Mouse (Mus musculus) hindbrain, postnatal 0 days (tissue): Measurements from ENCODE around the gene Arhgap40. TPM values are rescaled to one million over a fixed set of nuclear protein-coding genes. Genes with fewer than 3 reads are reported as not detected.
A peak's percentile ranks its signal among the peaks of the same experiment; 100 is the strongest.

Source experiments
- ATAC-seq: fragments of 200-750 bp; cut with Nextera tagmentation; 2 replicates; pipeline ENCODE4 v1.8.0; 2017; ENCODE audit warnings: mild to moderate bottlenecking, moderate TSS enrichment, moderate library complexity
- DNase-seq: peaks from one replicate; pipeline ENCODE4 v3.0.0-alpha.2; 2015; ENCODE audit warnings: low spot score
- H3K27ac ChIP-seq: fragments of 300-500 bp; sonication (generic); 2 replicates; pipeline ENCODE4 v1.5.1; 2014; ENCODE audit warnings: mild to moderate bottlenecking
- H3K27me3 ChIP-seq: fragments of 300-500 bp; sonication (generic); 2 replicates; pipeline ENCODE4 v1.6.1; 2014; ENCODE audit warnings: low read length, mixed read lengths; ENCODE audit not compliant: insufficient read depth
- H3K36me3 ChIP-seq: fragments of 300-500 bp; sonication (generic); 2 replicates; pipeline ENCODE4 v1.6.1; 2014; ENCODE audit warnings: low read length, mixed read lengths; ENCODE audit not compliant: insufficient read depth
- H3K4me1 ChIP-seq: fragments of 300-500 bp; sonication (generic); 2 replicates; pipeline ENCODE4 v1.6.1; 2014; ENCODE audit warnings: antibody characterized with exemption, low read length, mixed read lengths; ENCODE audit not compliant: insufficient read depth
- H3K4me2 ChIP-seq: fragments of 300-500 bp; sonication (generic); 2 replicates; pipeline ENCODE4 v1.6.1; 2014; ENCODE audit warnings: low read depth, mild to moderate bottlenecking, low read length, moderate library complexity, mixed read lengths
- H3K4me3 ChIP-seq: fragments of 300-500 bp; sonication (generic); 2 replicates; pipeline ENCODE4 v1.5.1; 2014; ENCODE audit warnings: low read length
- H3K9ac ChIP-seq: fragments of 300-500 bp; sonication (generic); replicated peaks from 2 replicates; pipeline ENCODE4 v1.6.1; 2014; ENCODE audit warnings: mild to moderate bottlenecking, low read length, moderate library complexity, mixed read lengths
- H3K9me3 ChIP-seq: fragments of 300-500 bp; sonication (generic); 2 replicates; pipeline ENCODE4 v1.6.1; 2016; ENCODE audit warnings: low read length, mixed read lengths
- CTCF ChIP-seq: IDR thresholded peaks from 2 replicates; pipeline ENCODE4 v1.5.1; 2016; ENCODE audit warnings: antibody characterized with exemption, control low read depth, low read depth
- WGBS: fragments of 180-500 bp; shearing (Covaris S2); extraction: QIAGEN DNeasy Blood & Tissue Kit; methylation state at CpG from one replicate; pipeline ENCODE4 v1.1.7; 2014; 5-methylcytosine and 5-hydroxymethylcytosine counted together
- polyA plus RNA-seq: library from polyadenylated mRNA; unstranded; fragments of >200 nt; fragmentation: Nextera tagmentation; extraction: Ambion mirVana; gene quantifications from 2 replicates; pipeline ENCODE4 v1.2.1, GENCODE M21; 2015
- total RNA-seq: library from RNA; depleted of rRNA; stranded (reverse); fragments of >200 nt; gene quantifications from 2 replicates; pipeline ENCODE4 v1.2.3, GENCODE M21; 2014; rRNA removed

Arhgap40 gene
- total RNA-seq = 1.4 and 2.4 TPM in 2 replicates
- 0.64 and 1.0 TPM in 2 replicates for polyA plus RNA-seq

GRCm38 (mm10) chr2:158512528-158512927 is at the start of gene Arhgap40:
Gene Arhgap40 (plus strand): TSS chr2:158512796.
- no peaks in the 10 kb centered on the region for H3K36me3 ChIP-seq
- no peaks in the 10 kb centered on the region for H3K9me3 ChIP-seq
- H3K27ac ChIP-seq = no peak within 1 kb of the TSS
- DNase-seq (no peak), ATAC-seq (no peak)
- H3K4me3 ChIP-seq = no peak within 1 kb of the TSS
- H3K4me1 ChIP-seq = no peaks in the 10 kb centered on the region
- H3K4me2 ChIP-seq = no peak within 1 kb of the TSS
- no peaks in the 10 kb centered on the region for H3K27me3 ChIP-seq
- no peak within 1 kb of the TSS for H3K9ac ChIP-seq
- no peak for TF ChIP-seq CTCF
- WGBS = 89% methylated on average over 10 of the region's 10 CpGs

- Histone ChIP-seq H3K27me3 (no peaks in the 10 kb centered on the region), H3K27ac (no peak overlapping the region), H3K9ac (no peak overlapping the region), H3K4me3 (no peak overlapping the region), H3K4me2 (no peak overlapping the region), H3K4me1 (no peaks in the 10 kb centered on the region), H3K36me3 (peaks cover 34% of the 10 kb centered on the region), H3K9me3 (no peaks in the 10 kb centered on the region)
- no peak for DNase-seq
- 88% methylated on average over 1 of the region's 1 CpGs for WGBS
- ATAC-seq = no peak
- TF ChIP-seq CTCF = no peak
Observed at GRCm38 (mm10) chr2:158474159-158474558, 38.4 kb upstream of the Arhgap40 start.

GRCm38 (mm10) chr2:158477640-158478039 is 35.0 kb upstream of the Arhgap40 start:
- DNase-seq (no peak), ATAC-seq (no peak)
- Histone ChIP-seq H3K4me3 (no peak overlapping the region), H3K27ac (no peak overlapping the region), H3K9me3 (no peaks in the 10 kb centered on the region), H3K36me3 (peaks cover 40% of the 10 kb centered on the region), H3K9ac (no peak overlapping the region), H3K4me2 (no peak overlapping the region), H3K27me3 (no peaks in the 10 kb centered on the region), H3K4me1 (no peaks in the 10 kb centered on the region)
- no peak for TF ChIP-seq CTCF
- 67% methylated on average over 3 of the region's 3 CpGs for WGBS

- Histone ChIP-seq H3K36me3 (peaks cover 45% of the 10 kb centered on the region), H3K27me3 (no peaks in the 10 kb centered on the region), H3K9me3 (no peaks in the 10 kb centered on the region), H3K4me2 (no peak overlapping the region), H3K9ac (no peak overlapping the region), H3K27ac (no peak overlapping the region), H3K4me3 (no peak overlapping the region), H3K4me1 (no peaks in the 10 kb centered on the region)
- 70% methylated on average over 5 of the region's 5 CpGs for WGBS
- no peak for TF ChIP-seq CTCF
- ATAC-seq = peak; percentile 59
- no peak for DNase-seq
Observed at GRCm38 (mm10) chr2:158498457-158498856, 14.1 kb upstream of the Arhgap40 start.

DNA sequence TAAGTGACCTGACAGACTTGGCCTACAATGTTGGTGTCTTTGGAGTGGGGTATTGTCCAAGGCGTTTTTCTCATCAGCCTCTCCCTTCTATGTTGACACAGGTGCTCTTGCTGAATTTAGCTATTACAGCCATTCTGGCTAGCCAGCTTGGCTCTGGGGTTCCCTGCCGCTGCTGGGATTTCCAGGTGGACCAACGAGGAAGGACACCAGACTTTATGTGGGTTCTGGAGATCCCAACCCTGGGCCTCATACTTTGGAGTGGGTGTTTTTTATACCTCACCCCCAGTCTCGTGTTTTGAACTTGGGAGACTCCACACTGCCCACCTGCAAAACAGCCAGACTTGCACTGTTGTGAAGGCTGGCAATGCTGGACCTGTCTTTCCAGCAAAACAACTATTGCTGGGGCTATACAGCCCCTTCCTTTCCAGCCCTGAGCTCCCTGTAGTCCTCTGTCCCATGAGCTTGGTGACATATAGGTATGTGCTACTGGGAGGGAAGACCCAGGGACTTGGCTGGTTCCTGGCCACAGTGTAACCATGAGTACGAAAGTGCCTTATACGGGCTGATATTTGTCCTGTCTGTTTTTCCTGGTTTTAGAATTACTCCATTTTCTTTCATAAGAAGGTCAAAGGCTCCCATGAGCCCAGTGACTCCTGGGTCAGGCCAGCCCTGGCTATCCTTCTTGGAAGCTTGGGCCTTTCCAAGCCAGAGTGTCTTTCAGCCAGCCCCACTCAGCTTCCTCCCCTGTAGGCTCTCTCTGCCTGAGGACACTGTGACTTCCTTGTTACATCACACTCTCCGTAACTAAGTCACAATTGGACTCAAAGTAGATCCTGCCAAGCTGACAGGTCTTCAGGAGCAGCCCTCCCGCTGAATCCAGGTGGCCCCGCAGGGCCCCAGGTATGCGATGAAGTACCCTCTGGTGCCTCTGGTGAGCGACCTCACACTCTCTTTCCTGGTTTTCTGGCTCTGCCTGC is 10.5 kb upstream of the Arhgap40 start, which contains the start of gene Adig:
Gene Adig (plus strand): TSS at position 777 of the 977 bp plus-strand sequence.
- H3K27me3 ChIP-seq = no peaks in the 10 kb centered on the region
- DNase-seq (no peak), ATAC-seq (no peak)
- no peak within 1 kb of the TSS for H3K4me2 ChIP-seq
- 85% methylated on average over 11 of the region's 11 CpGs for WGBS
- H3K9ac ChIP-seq = no peak within 1 kb of the TSS
- no peak within 1 kb of the TSS for H3K27ac ChIP-seq
- H3K36me3 ChIP-seq = peaks cover 17% of the 10 kb centered on the region; the same call in 1 of the 2 replicates
- no peaks in the 10 kb centered on the region for H3K4me1 ChIP-seq
- no peak for TF ChIP-seq CTCF
- H3K9me3 ChIP-seq = no peaks in the 10 kb centered on the region
- H3K4me3 ChIP-seq = no peak within 1 kb of the TSS

DNA sequence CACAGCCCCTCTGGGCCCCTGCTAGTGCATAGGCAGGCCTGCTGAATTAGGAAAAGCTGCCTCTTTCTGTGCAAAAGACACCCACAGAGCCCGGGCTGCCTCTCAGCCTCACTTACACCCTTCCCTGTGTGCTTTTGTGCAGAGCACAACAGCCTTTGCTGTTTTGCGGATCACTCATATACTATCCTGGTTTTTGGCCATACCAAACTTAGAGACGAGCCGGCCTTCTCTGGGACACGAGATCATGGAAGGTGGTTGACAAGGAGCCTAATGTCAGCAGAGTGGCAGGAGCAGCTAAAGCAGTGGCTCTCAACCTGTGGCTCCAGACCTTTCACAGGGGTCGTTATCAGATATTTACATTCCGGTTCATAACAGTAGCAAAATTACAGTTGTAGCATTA is 9.4 kb upstream of the Arhgap40 start:
- Histone ChIP-seq H3K36me3 (peaks cover 10% of the 10 kb centered on the region; the same call in 1 of the 2 replicates), H3K9ac (no peak overlapping the region), H3K4me3 (no peak overlapping the region), H3K27me3 (no peaks in the 10 kb centered on the region), H3K9me3 (no peaks in the 10 kb centered on the region), H3K4me2 (no peak overlapping the region), H3K4me1 (no peaks in the 10 kb centered on the region), H3K27ac (no peak overlapping the region)
- no peak for TF ChIP-seq CTCF
- 89% methylated on average over 7 of the region's 7 CpGs for WGBS
- DNase-seq (no peak), ATAC-seq (no peak)
